Mouse (Mus musculus) hindbrain, embryonic 13.5 days (tissue): Measurements from ENCODE around the gene Coa6. TPM values are rescaled to one million over a fixed set of nuclear protein-coding genes. Genes with fewer than 3 reads are reported as not detected.

Source experiments
- ATAC-seq: fragments of 200-750 bp; cut with Nextera tagmentation; 2 replicates; pipeline ENCODE4 v1.8.0; 2017; ENCODE audit warnings: moderate TSS enrichment; ENCODE audit not compliant: low FRiP score
- H3K27ac ChIP-seq: fragments of 300-500 bp; sonication (generic); 2 replicates; pipeline ENCODE4 v1.5.1; 2015; ENCODE audit warnings: inconsistent platforms, mild to moderate bottlenecking, moderate library complexity
- H3K27me3 ChIP-seq: fragments of 300-500 bp; sonication (generic); 2 replicates; pipeline ENCODE4 v1.6.1; 2015; ENCODE audit warnings: mild to moderate bottlenecking, inconsistent platforms
- H3K36me3 ChIP-seq: fragments of 300-500 bp; sonication (generic); 2 replicates; pipeline ENCODE4 v1.6.1; 2015; ENCODE audit warnings: mild to moderate bottlenecking, inconsistent platforms
- H3K4me1 ChIP-seq: fragments of 300-500 bp; sonication (generic); replicated peaks from 2 replicates; pipeline ENCODE4 v1.6.1; 2015; ENCODE audit warnings: inconsistent platforms
- H3K4me2 ChIP-seq: fragments of 300-500 bp; sonication (generic); 2 replicates; pipeline ENCODE4 v1.6.1; 2015; ENCODE audit warnings: inconsistent platforms, mild to moderate bottlenecking, moderate library complexity
- H3K4me3 ChIP-seq: fragments of 300-500 bp; sonication (generic); 2 replicates; pipeline ENCODE4 v1.5.1; 2015; ENCODE audit warnings: mild to moderate bottlenecking, inconsistent platforms
- H3K9ac ChIP-seq: fragments of 300-500 bp; sonication (generic); 2 replicates; pipeline ENCODE4 v1.6.1; 2015; ENCODE audit warnings: mild to moderate bottlenecking, inconsistent platforms
- H3K9me3 ChIP-seq: fragments of 300-500 bp; sonication (generic); 2 replicates; pipeline ENCODE4 v1.6.1; 2016; ENCODE audit warnings: inconsistent platforms
- WGBS: fragments of 180-500 bp; shearing (Covaris S2); methylation state at CpG from one replicate; pipeline ENCODE4 v1.1.7; 2015; 5-methylcytosine and 5-hydroxymethylcytosine counted together
- polyA plus RNA-seq: library from polyadenylated mRNA; unstranded; fragments of >200 nt; fragmentation: Nextera tagmentation; extraction: Ambion mirVana; gene quantifications from 2 replicates; pipeline ENCODE4 v1.2.1, GENCODE M21; 2015

The Coa6 gene
- polyA plus RNA-seq, 1 experiment from 2014 or later: 46.8 TPM

GRCm38 (mm10) chr8:126420834-126421233 lies 1.5 kb upstream of the Coa6 start:
- no peak overlapping the region for H3K4me2 ChIP-seq
- H3K9me3 ChIP-seq: no peaks in the 10 kb centered on the region
- peaks cover 6% of the 10 kb centered on the region for H3K36me3 ChIP-seq
- H3K27ac ChIP-seq: no peak overlapping the region
- 0 out of 2 replicates have a peak overlapping the region, but pooled peaks have one; percentile 19 for H3K9ac ChIP-seq
- 85% methylated on average over 3 of the region's 3 CpGs for WGBS
- H3K4me3 ChIP-seq: no peak overlapping the region
- peaks cover 15% of the 10 kb centered on the region for H3K4me1 ChIP-seq
- no peak for ATAC-seq
- no peaks in the 10 kb centered on the region for H3K27me3 ChIP-seq

- Histone ChIP-seq H3K4me3 (peak overlapping the region; percentile 89), H3K27ac (peak overlapping the region; percentile 78), H3K9me3 (no peaks in the 10 kb centered on the region), H3K4me1 (peaks cover 15% of the 10 kb centered on the region), H3K9ac (peak overlapping the region; percentile 94), H3K4me2 (peak overlapping the region; percentile 84), H3K27me3 (no peaks in the 10 kb centered on the region), H3K36me3 (peaks cover 26% of the 10 kb centered on the region)
- 10% methylated on average over 9 of the region's 9 CpGs for WGBS
- ATAC-seq: peak; percentile 67
These were observed 595 bp downstream of the Coa6 start for GRCm38 (mm10) chr8:126422920-126423300.

- Histone ChIP-seq H3K27me3 (no peaks in the 10 kb centered on the region), H3K36me3 (peaks cover 39% of the 10 kb centered on the region), H3K27ac (no peak overlapping the region), H3K4me3 (no peak overlapping the region), H3K9me3 (no peaks in the 10 kb centered on the region), H3K4me1 (peaks cover 15% of the 10 kb centered on the region), H3K4me2 (no peak overlapping the region), H3K9ac (no peak overlapping the region; the same call in 1 of the 2 replicates)
- WGBS: 89% methylated on average over 4 of the region's 4 CpGs
- ATAC-seq: no peak
These were observed 1.8 kb downstream of the Coa6 start for GRCm38 (mm10) chr8:126424163-126424562.

- WGBS: 75% methylated on average over 1 of the region's 1 CpGs
- Histone ChIP-seq H3K9me3 (no peaks in the 10 kb centered on the region), H3K4me2 (no peak overlapping the region), H3K36me3 (peaks cover 46% of the 10 kb centered on the region), H3K9ac (no peak overlapping the region), H3K4me1 (peaks cover 15% of the 10 kb centered on the region), H3K27me3 (no peaks in the 10 kb centered on the region), H3K4me3 (no peak overlapping the region), H3K27ac (no peak overlapping the region)
- no peak for ATAC-seq
These were observed 2.6 kb downstream of the Coa6 start for GRCm38 (mm10) chr8:126424946-126425345.

- Histone ChIP-seq H3K4me1 (no peaks in the 10 kb centered on the region), H3K9me3 (no peaks in the 10 kb centered on the region), H3K9ac (no peak overlapping the region), H3K4me3 (no peak overlapping the region), H3K4me2 (no peak overlapping the region), H3K27me3 (no peaks in the 10 kb centered on the region), H3K36me3 (peaks cover 76% of the 10 kb centered on the region), H3K27ac (no peak overlapping the region)
- ATAC-seq: no peak
- 93% methylated on average over 5 of the region's 5 CpGs for WGBS
These were observed 7.3 kb downstream of the Coa6 start for GRCm38 (mm10) chr8:126429635-126430034.

- H3K9ac ChIP-seq: no peak overlapping the region
- no peaks in the 10 kb centered on the region for H3K9me3 ChIP-seq
- peaks cover 76% of the 10 kb centered on the region for H3K36me3 ChIP-seq
- no peak overlapping the region for H3K4me2 ChIP-seq
- H3K4me1 ChIP-seq: no peaks in the 10 kb centered on the region
- no peak overlapping the region for H3K4me3 ChIP-seq
- H3K27me3 ChIP-seq: no peaks in the 10 kb centered on the region
- ATAC-seq: no peak
- 85% methylated on average over 7 of the region's 7 CpGs for WGBS
- no peak overlapping the region for H3K27ac ChIP-seq
These were observed 11.5 kb downstream of the Coa6 start for GRCm38 (mm10) chr8:126433827-126434226.

GRCm38 (mm10) chr8:126438937-126439336 lies 16.6 kb downstream of the Coa6 start:
- H3K27me3 ChIP-seq: no peaks in the 10 kb centered on the region
- 58% methylated on average over 2 of the region's 2 CpGs for WGBS

GRCm38 (mm10) chr8:126451158-126451557 lies 28.8 kb downstream of the Coa6 start:
- ATAC-seq: no peak
- Histone ChIP-seq H3K4me2 (no peak overlapping the region), H3K36me3 (peaks cover 85% of the 10 kb centered on the region), H3K9ac (no peak overlapping the region), H3K4me1 (no peaks in the 10 kb centered on the region), H3K27ac (no peak overlapping the region), H3K9me3 (no peaks in the 10 kb centered on the region), H3K27me3 (no peaks in the 10 kb centered on the region), H3K4me3 (no peak overlapping the region)
- 93% methylated on average over 8 of the region's 8 CpGs for WGBS

More at GRCm38 (mm10) chr8:126438937-126439336, 16.6 kb downstream of the Coa6 start:
- Histone ChIP-seq H3K9ac (no peak overlapping the region), H3K27ac (no peak overlapping the region), H3K4me3 (no peak overlapping the region), H3K36me3 (peaks cover 55% of the 10 kb centered on the region), H3K4me1 (no peaks in the 10 kb centered on the region), H3K4me2 (no peak overlapping the region), H3K9me3 (no peaks in the 10 kb centered on the region)
- no peak for ATAC-seq

GRCm38 (mm10) chr8:126455383-126455782 lies 33.1 kb downstream of the Coa6 start:
- Histone ChIP-seq H3K9me3 (no peaks in the 10 kb centered on the region), H3K4me3 (no peak overlapping the region), H3K36me3 (peaks cover 77% of the 10 kb centered on the region), H3K27ac (no peak overlapping the region), H3K27me3 (no peaks in the 10 kb centered on the region), H3K4me2 (no peak overlapping the region), H3K9ac (no peak overlapping the region), H3K4me1 (no peaks in the 10 kb centered on the region)
- WGBS: 75% methylated on average over 7 of the region's 7 CpGs
- ATAC-seq: no peak

GRCm38 (mm10) chr8:126460274-126460673 lies 38.0 kb downstream of the Coa6 start:
- no peaks in the 10 kb centered on the region for H3K4me1 ChIP-seq
- H3K27ac ChIP-seq: no peak overlapping the region
- 54% methylated on average over 3 of the region's 3 CpGs for WGBS
- H3K4me2 ChIP-seq: no peak overlapping the region
- H3K36me3 ChIP-seq: peaks cover 70% of the 10 kb centered on the region
- H3K4me3 ChIP-seq: no peak overlapping the region
- no peaks in the 10 kb centered on the region for H3K9me3 ChIP-seq
- ATAC-seq: no peak
- no peaks in the 10 kb centered on the region for H3K27me3 ChIP-seq
- no peak overlapping the region for H3K9ac ChIP-seq

- 84% methylated on average over 7 of the region's 7 CpGs for WGBS
- no peak for ATAC-seq
These were observed 39.4 kb downstream of the Coa6 start for GRCm38 (mm10) chr8:126461735-126462134.

GRCm38 (mm10) chr8:126464071-126464470 lies 41.8 kb downstream of the Coa6 start:
- H3K4me2 ChIP-seq: no peak overlapping the region
- no peak overlapping the region for H3K4me3 ChIP-seq
- no peak overlapping the region for H3K9ac ChIP-seq
- no peak overlapping the region for H3K27ac ChIP-seq
- no peak for ATAC-seq
- no peaks in the 10 kb centered on the region for H3K4me1 ChIP-seq
- H3K9me3 ChIP-seq: no peaks in the 10 kb centered on the region
- peaks cover 64% of the 10 kb centered on the region for H3K36me3 ChIP-seq
- no peaks in the 10 kb centered on the region for H3K27me3 ChIP-seq
- WGBS: 89% methylated on average over 7 of the region's 7 CpGs

More at GRCm38 (mm10) chr8:126461735-126462134, 39.4 kb downstream of the Coa6 start:
- Histone ChIP-seq H3K36me3 (peaks cover 68% of the 10 kb centered on the region), H3K4me2 (no peak overlapping the region), H3K9ac (no peak overlapping the region), H3K4me1 (no peaks in the 10 kb centered on the region), H3K4me3 (no peak overlapping the region), H3K27me3 (no peaks in the 10 kb centered on the region), H3K9me3 (no peaks in the 10 kb centered on the region), H3K27ac (no peak overlapping the region)

GRCm38 (mm10) chr8:126473802-126474298 lies 51.5 kb downstream of the Coa6 start:
- peak; percentile 4; the same call in 1 of the 2 replicates for ATAC-seq
- H3K4me3 ChIP-seq: peak overlapping the region; percentile 83
- H3K27ac ChIP-seq: peak overlapping the region; percentile 92; the same call in 1 of the 2 replicates
- H3K27me3 ChIP-seq: peaks cover 21% of the 10 kb centered on the region
- peak overlapping the region; percentile 84 for H3K9ac ChIP-seq
- peaks cover 20% of the 10 kb centered on the region for H3K36me3 ChIP-seq
- peaks cover 23% of the 10 kb centered on the region for H3K4me1 ChIP-seq
- 14% methylated on average over 16 of the region's 16 CpGs for WGBS
- H3K9me3 ChIP-seq: no peaks in the 10 kb centered on the region
- peak overlapping the region; percentile 73 for H3K4me2 ChIP-seq
